Comparison of ENCODE assay signal across 27 mouse cellular contexts in the genomic region with DNA sequence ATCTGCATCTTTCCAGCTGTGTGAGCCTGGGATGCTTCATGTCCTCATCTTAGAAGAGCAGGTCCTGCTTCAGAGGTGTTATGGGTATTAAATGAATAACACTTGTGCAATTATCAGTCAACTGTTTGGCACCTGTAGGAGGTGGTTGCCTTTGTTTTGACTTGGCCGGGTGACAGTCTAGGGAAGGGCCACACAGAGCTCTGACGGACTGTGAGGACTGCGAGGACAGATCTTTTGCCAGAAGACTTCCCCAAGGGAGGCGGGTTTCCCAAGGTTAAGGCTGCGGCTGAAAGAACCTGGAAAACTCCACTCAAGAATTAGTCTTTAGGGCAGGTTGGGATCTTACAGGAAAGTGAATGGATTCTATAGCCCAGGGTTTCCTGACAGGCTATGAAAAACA.
"Had no signal": no experiment of that assay in that cellular context is flagged by ENCODE, and none has a peak within 500 bp of the region (broad histone marks: within the 10 kb centered on the region; RNA-seq: fewer than 3 reads in every experiment).

No protein-coding gene starts in this region.

- H3K9ac ChIP-seq: heart, embryonic 13.5 days; heart, embryonic 15.5 days; hindbrain, embryonic 12.5 days; hindbrain, embryonic 14.5 days; limb, embryonic 12.5 days; liver, embryonic 13.5 days; liver, embryonic 15.5 days had no signal

- H3K27ac ChIP-seq: gastrocnemius, adult 2 months; heart, embryonic 13.5 days; heart, embryonic 15.5 days; hindbrain, embryonic 12.5 days; hindbrain, embryonic 14.5 days; layer of hippocampus, adult 2 months; left cerebral cortex, adult 2 months; limb, embryonic 10.5 days; limb, embryonic 12.5 days; liver, embryonic 13.5 days; liver, embryonic 15.5 days had no signal

- H3K9me3 ChIP-seq: heart, embryonic 13.5 days; heart, embryonic 15.5 days; hindbrain, embryonic 12.5 days; limb, embryonic 10.5 days; limb, embryonic 12.5 days; liver, embryonic 13.5 days; liver, embryonic 15.5 days had no signal

- H3K27me3 ChIP-seq: heart, embryonic 13.5 days; heart, embryonic 15.5 days; hindbrain, embryonic 12.5 days; limb, embryonic 12.5 days; liver, embryonic 13.5 days; liver, embryonic 15.5 days had no signal

- H3K4me3 ChIP-seq: gastrocnemius, adult 2 months; heart, embryonic 13.5 days; heart, embryonic 15.5 days; hindbrain, embryonic 12.5 days; layer of hippocampus, adult 2 months; left cerebral cortex, adult 2 months; limb, embryonic 10.5 days; limb, embryonic 12.5 days; liver, embryonic 13.5 days; liver, embryonic 15.5 days had no signal

- DNase-seq: gastrocnemius, adult 2 months; gastrocnemius, postnatal 10 days; gastrocnemius, postnatal 25 days; heart, adult 18-20 months; heart, postnatal 14 days; heart, postnatal 36 days; kidney, adult 18-20 months; kidney, adult 8-10 months; kidney, postnatal 10 days; kidney, postnatal 25 days; kidney, postnatal 4 days; liver; liver, embryonic 13.5 days had no signal

- H3K36me3 ChIP-seq: heart, embryonic 13.5 days; heart, embryonic 15.5 days; hindbrain, embryonic 12.5 days; limb, embryonic 10.5 days; limb, embryonic 12.5 days; liver, embryonic 13.5 days; liver, embryonic 15.5 days had no signal

- H3K4me1 ChIP-seq: heart, embryonic 13.5 days; heart, embryonic 15.5 days; hindbrain, embryonic 12.5 days; limb, embryonic 10.5 days; limb, embryonic 12.5 days; liver, embryonic 13.5 days; liver, embryonic 15.5 days had no signal

- H3K4me2 ChIP-seq: heart, embryonic 11.5 days; heart, embryonic 13.5 days; heart, embryonic 15.5 days; hindbrain, embryonic 12.5 days; hindbrain, embryonic 14.5 days; limb, embryonic 12.5 days; liver, embryonic 11.5 days; liver, embryonic 13.5 days; liver, embryonic 15.5 days had no signal

- ATAC-seq: hindbrain, embryonic 16.5 days; inflammation-experienced regulatory T-cells, adult 6 months; intestine, postnatal 0 days had no signal
